Mouse (Mus musculus) forebrain, embryonic 11.5 days (tissue): ENCODE results near the gene Rxfp4. TPM values are rescaled to one million over a fixed set of nuclear protein-coding genes. Genes with fewer than 3 reads are reported as not detected.
A peak's percentile ranks its signal among the peaks of the same experiment; 100 is the strongest.

Experiments
- ATAC-seq: fragments of 200-750 bp; cut with Nextera tagmentation; replicated peaks from 2 replicates; pipeline ENCODE4 v1.8.0; 2017; ENCODE audit warnings: moderate TSS enrichment; ENCODE audit not compliant: low FRiP score
- DNase-seq: peaks from one replicate; pipeline ENCODE4 v3.0.0-alpha.2; 2017; ENCODE audit warnings: low spot score
- H3K27ac ChIP-seq: fragments of 300-500 bp; sonication (generic); 2 replicates; pipeline ENCODE4 v1.5.1; 2014; ENCODE audit warnings: low read depth, low read length
- H3K27me3 ChIP-seq: fragments of 300-500 bp; sonication (generic); 2 replicates; pipeline ENCODE4 v1.6.1; 2014; ENCODE audit warnings: mild to moderate bottlenecking, low read length, mixed read lengths; ENCODE audit not compliant: control insufficient read depth, insufficient read depth
- H3K36me3 ChIP-seq: fragments of 300-500 bp; sonication (generic); 2 replicates; pipeline ENCODE4 v1.6.1; 2014; ENCODE audit warnings: mild to moderate bottlenecking, low read length, moderate library complexity, mixed read lengths; ENCODE audit not compliant: control insufficient read depth, insufficient read depth
- H3K4me1 ChIP-seq: fragments of 300-500 bp; sonication (generic); replicated peaks from 2 replicates; pipeline ENCODE4 v1.6.1; 2014; ENCODE audit warnings: low read length, mixed read lengths; ENCODE audit not compliant: control insufficient read depth, insufficient read depth
- H3K4me2 ChIP-seq: fragments of 300-500 bp; sonication (generic); 2 replicates; pipeline ENCODE4 v1.6.1; 2014; ENCODE audit warnings: low read depth, mild to moderate bottlenecking, low read length, moderate library complexity, mixed read lengths; ENCODE audit not compliant: severe bottlenecking
- H3K4me3 ChIP-seq: fragments of 300-500 bp; sonication (generic); 2 replicates; pipeline ENCODE4 v1.5.1; 2014; ENCODE audit warnings: low read depth, low read length
- H3K9ac ChIP-seq: fragments of 300-500 bp; sonication (generic); 2 replicates; pipeline ENCODE4 v1.6.1; 2014; ENCODE audit warnings: low read length
- H3K9me3 ChIP-seq: fragments of 300-500 bp; sonication (generic); 2 replicates; pipeline ENCODE4 v1.6.1; 2016; ENCODE audit warnings: low read length, mixed read lengths; ENCODE audit not compliant: control insufficient read depth
- WGBS: fragments of 180-500 bp; shearing (Covaris S2); extraction: QIAGEN DNeasy Blood & Tissue Kit; methylation state at CpG from one replicate; pipeline ENCODE4 v1.1.7; 2014; 5-methylcytosine and 5-hydroxymethylcytosine counted together
- polyA plus RNA-seq: library from polyadenylated mRNA; unstranded; fragments of >200 nt; fragmentation: Nextera tagmentation; extraction: Ambion mirVana; gene quantifications from 2 replicates; pipeline ENCODE4 v1.2.1, GENCODE M21; 2014

Rxfp4 gene
- polyA plus RNA-seq, 1 experiment from 2014 or later, result not detected

GRCm38 (mm10) chr3:88648452-88649168 is 4.3 kb downstream of the Rxfp4 start:
- DNase-seq, result no peak
- Histone ChIP-seq H3K4me3 (no peak overlapping the region), H3K27me3 (no peaks in the 10 kb centered on the region), H3K9ac (no peak overlapping the region), H3K4me1 (no peaks in the 10 kb centered on the region), H3K36me3 (peaks cover 18% of the 10 kb centered on the region), H3K27ac (no peak overlapping the region), H3K4me2 (no peak overlapping the region), H3K9me3 (no peaks in the 10 kb centered on the region)
- ATAC-seq, result no peak
- 88% methylated on average over 12 of the region's 12 CpGs for WGBS

- H3K9me3 ChIP-seq, result no peaks in the 10 kb centered on the region
- WGBS, result 91% methylated on average over 14 of the region's 14 CpGs
- peaks cover 18% of the 10 kb centered on the region for H3K36me3 ChIP-seq
- no peak for ATAC-seq
- no peak overlapping the region for H3K9ac ChIP-seq
- H3K27me3 ChIP-seq, result no peaks in the 10 kb centered on the region
- H3K4me2 ChIP-seq, result no peak overlapping the region
- no peak for DNase-seq
- no peak overlapping the region for H3K27ac ChIP-seq
- no peak overlapping the region for H3K4me3 ChIP-seq
- H3K4me1 ChIP-seq, result no peaks in the 10 kb centered on the region
Observed at GRCm38 (mm10) chr3:88647779-88648413, 5.0 kb downstream of the Rxfp4 start.

DNA sequence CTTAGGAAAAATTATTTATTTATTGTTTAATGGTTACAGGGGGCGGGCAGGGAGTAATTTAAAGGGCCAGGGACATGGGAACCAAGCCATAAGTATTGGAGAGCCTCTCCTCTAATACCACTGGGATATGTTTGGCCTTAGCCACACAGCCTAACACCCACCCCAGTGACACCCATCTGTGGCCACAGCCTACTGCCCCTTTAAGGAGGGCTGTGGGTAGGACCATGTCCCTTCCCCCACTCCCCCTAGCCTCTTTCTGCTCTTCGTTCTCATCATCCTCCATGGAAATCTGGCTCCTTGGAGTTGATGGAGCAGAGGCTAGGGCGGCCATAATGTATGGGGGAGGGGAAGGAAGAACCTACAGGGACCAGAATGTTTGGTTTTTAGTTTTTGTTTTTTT is 5.9 kb downstream of the Rxfp4 start:
- ATAC-seq (no peak), DNase-seq (no peak)
- Histone ChIP-seq H3K36me3 (peaks cover 22% of the 10 kb centered on the region), H3K9ac (no peak overlapping the region), H3K4me3 (no peak overlapping the region), H3K4me1 (no peaks in the 10 kb centered on the region), H3K27ac (no peak overlapping the region), H3K9me3 (no peaks in the 10 kb centered on the region), H3K4me2 (no peak overlapping the region), H3K27me3 (no peaks in the 10 kb centered on the region)
- WGBS, result 83% methylated on average over 3 of the region's 3 CpGs

DNA sequence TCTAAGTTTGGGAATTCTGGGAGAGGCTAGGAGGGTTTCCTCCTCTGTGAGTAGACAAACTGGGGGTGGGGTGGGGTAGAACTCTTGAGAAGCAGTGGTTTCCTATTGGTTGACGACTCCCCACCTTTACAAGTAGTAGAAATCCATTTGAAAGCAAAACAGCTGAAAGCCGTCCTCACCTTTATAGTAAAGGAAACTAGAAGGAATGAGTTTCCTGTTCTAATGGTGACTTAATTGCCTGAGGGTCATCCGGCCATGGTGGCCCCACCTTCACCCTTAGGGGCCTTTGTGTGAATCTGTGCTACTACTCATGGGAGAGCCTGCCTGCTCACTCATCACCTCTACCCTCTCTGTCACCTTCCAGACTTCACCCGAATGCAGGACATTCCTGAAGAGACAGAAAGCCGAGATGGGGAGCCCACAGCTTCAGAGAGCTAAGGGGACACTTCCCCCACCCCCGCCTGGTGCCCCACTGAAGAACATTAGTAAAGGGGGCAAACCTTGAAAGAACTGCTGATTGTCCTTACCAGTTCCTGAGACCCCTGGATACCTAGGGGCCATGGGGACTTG is 6.4 kb downstream of the Rxfp4 start:
- no peaks in the 10 kb centered on the region for H3K27me3 ChIP-seq
- H3K4me2 ChIP-seq, result no peak overlapping the region
- H3K36me3 ChIP-seq, result peaks cover 22% of the 10 kb centered on the region
- no peak overlapping the region for H3K4me3 ChIP-seq
- DNase-seq (no peak), ATAC-seq (no peak)
- H3K27ac ChIP-seq, result no peak overlapping the region
- no peak overlapping the region for H3K9ac ChIP-seq
- WGBS, result 89% methylated on average over 6 of the region's 6 CpGs
- H3K9me3 ChIP-seq, result no peaks in the 10 kb centered on the region
- no peaks in the 10 kb centered on the region for H3K4me1 ChIP-seq

DNA sequence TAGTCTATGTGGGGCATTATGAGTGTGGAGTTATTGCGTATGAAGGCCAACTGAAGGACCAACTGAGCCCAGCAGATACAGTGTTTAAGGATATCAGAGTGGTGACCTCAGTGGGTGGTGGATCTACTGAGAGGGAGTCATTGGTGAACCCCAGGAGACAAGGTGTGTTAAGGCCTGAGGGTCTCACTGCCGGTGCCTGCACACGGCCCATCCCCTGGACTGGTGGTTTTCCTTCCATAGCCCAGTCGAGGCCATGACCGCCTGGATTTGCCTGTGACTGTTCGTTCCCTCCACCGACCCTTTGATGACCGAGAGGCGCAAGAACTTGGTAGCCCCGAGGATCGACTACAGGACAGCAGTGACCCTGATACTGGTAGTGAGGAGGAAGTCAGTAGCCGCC is 7.0 kb downstream of the Rxfp4 start:
- 92% methylated on average over 12 of the region's 12 CpGs for WGBS
- no peaks in the 10 kb centered on the region for H3K4me1 ChIP-seq
- no peak for ATAC-seq
- no peak overlapping the region for H3K27ac ChIP-seq
- H3K36me3 ChIP-seq, result peaks cover 22% of the 10 kb centered on the region
- no peak for DNase-seq
- H3K27me3 ChIP-seq, result no peaks in the 10 kb centered on the region
- no peak overlapping the region for H3K4me3 ChIP-seq
- no peak overlapping the region for H3K4me2 ChIP-seq
- H3K9ac ChIP-seq, result no peak overlapping the region
- H3K9me3 ChIP-seq, result no peaks in the 10 kb centered on the region

- H3K9ac ChIP-seq, result no peak overlapping the region
- no peak overlapping the region for H3K4me2 ChIP-seq
- ATAC-seq, result no peak
- H3K27me3 ChIP-seq, result no peaks in the 10 kb centered on the region
- no peak overlapping the region for H3K27ac ChIP-seq
- no peaks in the 10 kb centered on the region for H3K4me1 ChIP-seq
- no peak overlapping the region for H3K4me3 ChIP-seq
- 91% methylated on average over 5 of the region's 5 CpGs for WGBS
- peaks cover 31% of the 10 kb centered on the region for H3K36me3 ChIP-seq
- H3K9me3 ChIP-seq, result no peaks in the 10 kb centered on the region
- no peak for DNase-seq
Observed at GRCm38 (mm10) chr3:88643078-88643477, 9.9 kb downstream of the Rxfp4 start.

- DNase-seq, result peak; percentile 70
- Histone ChIP-seq H3K4me1 (no peaks in the 10 kb centered on the region), H3K4me2 (no peak overlapping the region), H3K4me3 (no peak overlapping the region), H3K9me3 (no peaks in the 10 kb centered on the region), H3K27ac (no peak overlapping the region), H3K9ac (no peak overlapping the region), H3K36me3 (peaks cover 27% of the 10 kb centered on the region), H3K27me3 (no peaks in the 10 kb centered on the region)
- ATAC-seq, result no peak
- 81% methylated on average over 1 of the region's 1 CpGs for WGBS
Observed at GRCm38 (mm10) chr3:88640676-88641075, 12.3 kb downstream of the Rxfp4 start.

DNA sequence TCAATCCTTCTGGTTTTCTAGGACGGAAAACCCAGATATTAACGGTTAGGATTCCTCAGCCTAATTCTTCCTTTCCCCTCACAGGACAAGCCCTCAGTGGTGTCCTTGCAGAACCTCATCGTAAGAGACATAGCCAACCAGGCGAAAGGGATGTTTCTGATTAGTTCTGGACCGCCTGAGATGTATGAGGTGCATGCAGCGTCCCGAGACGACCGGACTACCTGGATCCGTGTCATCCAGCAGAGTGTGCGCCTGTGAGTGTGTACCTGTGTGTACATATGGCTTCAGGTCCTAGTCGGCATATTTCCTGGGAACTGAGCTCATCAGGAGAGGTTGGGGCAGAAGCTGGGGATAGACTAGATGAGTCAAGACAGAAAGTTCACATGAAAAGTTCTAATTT is 13.7 kb downstream of the Rxfp4 start:
- no peak overlapping the region for H3K4me3 ChIP-seq
- H3K9ac ChIP-seq, result no peak overlapping the region
- no peak overlapping the region for H3K27ac ChIP-seq
- H3K4me1 ChIP-seq, result no peaks in the 10 kb centered on the region
- no peak for DNase-seq
- H3K4me2 ChIP-seq, result no peak overlapping the region
- peaks cover 35% of the 10 kb centered on the region for H3K36me3 ChIP-seq
- 95% methylated on average over 12 of the region's 12 CpGs for WGBS
- no peak for ATAC-seq
- no peaks in the 10 kb centered on the region for H3K27me3 ChIP-seq
- no peaks in the 10 kb centered on the region for H3K9me3 ChIP-seq
